Mouse (Mus musculus): ENCODE measurements at regions not wholly inside any gene's neighbourhood (a gene's known extent, or its start where the extent isn't known, plus 50 kb on each side); places are given as distances from the start of the nearest gene placed in this dataset.
A peak's percentile ranks its signal among the peaks of the same experiment; 100 is the strongest.

DNA sequence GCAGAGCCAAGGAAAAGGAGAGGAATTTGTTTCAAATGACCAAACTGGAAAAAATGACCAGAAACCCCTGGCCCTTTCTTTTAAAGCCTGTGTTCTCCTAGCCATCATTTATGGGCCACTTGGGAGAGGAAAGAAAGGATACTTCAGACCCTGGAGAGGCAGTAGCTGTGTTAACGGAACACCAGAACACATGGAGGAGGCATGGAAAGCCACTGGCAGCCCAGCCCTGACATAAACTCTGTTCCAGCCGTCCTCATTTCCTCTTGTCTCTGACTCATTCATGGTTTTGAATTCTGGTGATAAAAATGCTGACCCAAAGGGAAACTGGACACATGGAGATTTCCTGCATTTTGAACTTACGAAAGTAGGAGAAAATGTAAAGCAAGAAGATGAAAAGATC is 295.9 kb downstream of the Fat4 start:
- no peak overlapping the region for H3K4me3 ChIP-seq
- DNase-seq (ENCODE audit: extremely low spot score in 1 of 2, low spot score in 2 of 2) = no peak
- TF ChIP-seq CTCF (IDR thresholded peaks at IDR 0.05) = no peak
- intact Hi-C loops (cut with DNase I) = no loop called here
- no peak overlapping the region for H3K27ac ChIP-seq

DNA sequence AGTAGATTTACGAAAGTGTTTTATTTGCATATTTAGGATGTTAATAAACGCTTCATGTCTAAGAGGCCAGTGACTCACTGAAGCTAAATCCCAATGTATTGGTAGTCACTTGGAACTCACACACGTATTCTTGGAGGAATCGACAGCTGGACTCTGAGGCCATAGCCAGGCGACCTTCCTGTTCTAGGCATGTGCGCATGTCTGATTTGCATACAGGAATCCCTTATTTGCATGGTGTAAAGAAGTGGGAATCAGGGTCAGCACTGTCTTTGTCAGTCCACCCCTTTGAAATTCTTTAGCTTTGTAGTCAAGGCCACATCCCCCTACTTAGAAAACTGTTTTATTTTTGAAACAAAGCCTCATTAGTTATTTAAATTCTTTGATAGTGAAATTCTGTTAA is 308.4 kb downstream of the Fat4 start:
- no peak for DNase-seq (ENCODE audit: extremely low spot score in 1 of 2, low spot score in 2 of 2)
- no peak for TF ChIP-seq CTCF (IDR thresholded peaks at IDR 0.05)
- intact Hi-C loops (cut with DNase I) = no loop called here

DNA sequence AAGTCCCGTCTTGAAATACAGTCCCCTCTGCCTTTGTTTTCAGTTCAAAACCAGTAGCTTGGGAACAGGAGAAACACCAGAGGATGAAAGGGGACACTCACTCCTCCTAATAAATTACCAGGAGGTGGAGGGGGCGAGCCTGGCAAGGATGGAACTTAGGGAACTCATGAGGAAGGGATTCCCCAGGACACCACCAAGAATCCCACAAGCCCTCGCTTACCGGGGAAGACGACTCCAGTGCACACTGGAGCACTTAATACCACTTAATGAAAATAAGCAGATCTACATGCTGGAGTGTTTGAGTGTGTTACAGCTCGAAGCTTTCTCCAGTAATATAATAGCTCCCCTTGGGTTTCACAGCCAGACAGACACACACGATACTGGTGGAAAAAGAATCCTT is 315.9 kb downstream of the Fat4 start:
- intact Hi-C loops (cut with DNase I) = no loop called here
- no peak for TF ChIP-seq CTCF (IDR thresholded peaks at IDR 0.05)
- DNase-seq (ENCODE audit: extremely low spot score in 1 of 2, low spot score in 2 of 2) = no peak
- H3K27ac ChIP-seq = no peak overlapping the region
- H3K4me3 ChIP-seq = no peak overlapping the region

More for the DNA sequence above, 308.4 kb downstream of the Fat4 start:
- Histone ChIP-seq H3K4me3 (no peak overlapping the region), H3K27ac (no peak overlapping the region)

DNA sequence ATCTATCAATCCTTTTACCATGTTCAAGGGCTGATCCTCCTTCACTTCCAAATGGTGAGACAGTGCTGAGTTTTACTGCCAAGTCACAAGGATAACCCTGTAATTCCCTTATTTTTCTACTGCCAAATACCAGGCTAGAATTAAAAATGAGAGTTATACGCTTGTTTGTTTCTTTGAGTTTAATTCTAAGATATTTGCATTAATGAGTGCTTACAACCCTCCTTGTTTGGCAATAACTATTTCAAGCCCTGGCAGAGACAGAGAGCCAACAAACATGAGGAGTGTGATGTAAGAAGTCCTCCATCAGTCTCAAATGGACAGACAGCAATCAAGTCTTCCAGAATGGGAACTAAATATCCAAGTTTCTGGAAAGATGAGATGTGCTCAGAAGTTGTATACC is 321.9 kb downstream of the Fat4 start:
- H3K4me3 ChIP-seq = no peak overlapping the region
- no peak for TF ChIP-seq CTCF (IDR thresholded peaks at IDR 0.05)
- DNase-seq (ENCODE audit: extremely low spot score in 1 of 2, low spot score in 2 of 2) = no peak
- no peak overlapping the region for H3K27ac ChIP-seq
- intact Hi-C loops (cut with DNase I) = loop anchor here (2.0 to 5.0 kb wide), 2 partner anchors 126 to 320 kb away; no protein-coding TSS in a partner anchor

DNA sequence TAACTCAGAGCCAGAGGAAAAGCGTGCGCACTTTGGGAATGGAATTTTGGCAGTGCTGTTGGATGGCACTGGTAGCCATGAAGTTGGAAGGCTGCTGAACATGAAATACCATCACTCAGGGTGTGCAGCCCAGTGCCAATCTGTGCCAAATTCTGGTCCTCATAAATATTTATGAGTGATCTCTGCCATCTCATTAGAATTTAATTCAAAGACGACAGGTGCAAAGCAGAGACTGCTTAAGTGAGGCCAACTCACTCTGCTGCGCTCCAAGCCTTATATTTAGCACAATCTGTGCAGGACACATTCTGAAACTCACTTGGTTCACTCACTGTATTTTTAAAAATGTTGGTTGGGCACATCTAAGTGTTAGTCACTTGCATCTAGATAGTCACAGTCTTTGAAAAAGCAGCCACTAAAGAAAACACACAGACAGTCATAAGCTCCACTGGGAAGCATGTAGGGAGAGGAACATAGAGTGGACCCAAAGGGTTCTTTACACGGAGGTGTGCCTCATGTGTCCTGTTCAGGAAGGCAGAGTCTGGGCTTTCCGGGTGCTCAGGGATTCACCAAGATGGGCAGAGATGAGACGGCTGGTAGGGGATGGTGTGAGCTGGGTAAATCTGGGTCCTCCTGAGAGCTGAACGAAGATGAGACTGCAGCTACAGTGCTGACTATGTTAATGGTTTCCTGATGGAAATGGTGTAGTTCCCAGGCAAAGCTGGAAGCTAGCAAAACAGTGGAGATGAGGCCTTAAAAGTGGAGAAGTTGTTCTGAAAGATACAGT is 322.8 kb downstream of the Fat4 start:
- intact Hi-C loops (cut with DNase I) = loop anchor here (2.0 to 5.0 kb wide), 3 partner anchors 127 to 321 kb away; no protein-coding TSS in a partner anchor
- peak in 1 of 2 experiments; percentile 9 for DNase-seq (ENCODE audit: extremely low spot score in 1 of 2, low spot score in 2 of 2)
- H3K4me3 ChIP-seq = no peak overlapping the region
- no peak for TF ChIP-seq CTCF (IDR thresholded peaks at IDR 0.05)
- no peak overlapping the region for H3K27ac ChIP-seq

DNA sequence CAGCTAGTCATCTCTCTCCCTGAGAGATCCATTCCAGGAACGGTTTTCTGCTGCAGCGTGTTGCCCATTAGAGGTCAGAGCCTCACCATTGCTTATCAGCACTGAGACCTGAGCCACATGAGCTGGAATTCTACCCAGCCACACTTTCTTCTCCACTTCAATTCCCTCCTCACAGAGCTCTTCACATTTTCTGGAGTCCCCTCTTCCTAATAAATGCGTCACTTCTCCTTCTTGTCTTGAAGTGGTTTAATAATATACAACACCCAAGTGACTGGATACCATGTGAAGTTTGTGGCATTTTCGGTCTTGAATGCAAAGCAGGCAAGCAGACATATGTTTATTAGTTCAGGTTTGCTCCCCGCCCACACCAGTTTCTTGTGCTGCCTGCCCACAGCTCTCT is 324.9 kb downstream of the Fat4 start:
- DNase-seq (ENCODE audit: extremely low spot score in 1 of 2, low spot score in 2 of 2) = no peak
- Histone ChIP-seq H3K4me3 (no peak overlapping the region), H3K27ac (no peak overlapping the region)
- TF ChIP-seq CTCF (IDR thresholded peaks at IDR 0.05) = no peak
- intact Hi-C loops (cut with DNase I) = loop anchor here (5.0 kb wide), 1 partner anchor 224 kb away; no protein-coding TSS in a partner anchor

DNA sequence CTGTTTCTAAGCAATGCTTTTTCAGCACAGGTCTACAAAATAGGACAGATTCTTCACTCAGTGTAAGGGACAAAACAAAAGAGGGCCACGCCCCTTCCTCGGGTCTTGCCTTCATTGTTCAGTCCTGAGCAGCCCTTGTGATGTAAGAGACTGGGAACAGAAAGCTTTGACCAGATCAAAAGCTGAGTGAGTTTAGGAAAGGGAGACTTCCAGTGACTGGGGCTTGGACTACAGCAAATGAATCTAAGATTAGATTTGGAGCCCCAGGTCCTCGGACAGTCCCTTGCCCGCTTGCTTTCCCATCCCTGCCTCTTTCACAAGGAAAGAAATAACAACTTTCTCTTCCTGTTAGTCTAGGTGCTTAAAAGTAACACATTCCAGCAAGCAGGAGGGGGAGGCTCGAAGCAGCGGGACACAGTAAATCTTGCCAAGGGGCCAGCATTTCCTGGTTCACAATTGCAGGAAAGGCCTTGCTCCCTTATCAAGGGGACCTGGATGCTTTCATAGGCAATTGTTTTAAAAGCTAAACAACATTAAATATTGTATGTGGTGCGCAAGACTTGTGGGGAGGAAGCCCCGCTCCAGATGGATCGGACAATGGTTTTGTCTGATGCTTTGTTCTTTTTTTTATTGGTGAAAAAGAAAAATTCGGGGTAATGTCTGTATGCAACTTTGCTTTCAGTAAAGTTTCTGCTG is 333.4 kb downstream of the Fat4 start:
- TF ChIP-seq CTCF (IDR thresholded peaks at IDR 0.05) = no peak
- no peak for DNase-seq (ENCODE audit: extremely low spot score in 1 of 2, low spot score in 2 of 2)
- Histone ChIP-seq H3K27ac (peak overlapping the region; percentile 61; the same call in 1 of the 2 replicates), H3K4me3 (no peak overlapping the region)
- intact Hi-C loops (cut with DNase I) = loop anchor here (5.0 kb wide), 1 partner anchor 333 kb away; the partner anchor contains the start of gene Fat4

DNA sequence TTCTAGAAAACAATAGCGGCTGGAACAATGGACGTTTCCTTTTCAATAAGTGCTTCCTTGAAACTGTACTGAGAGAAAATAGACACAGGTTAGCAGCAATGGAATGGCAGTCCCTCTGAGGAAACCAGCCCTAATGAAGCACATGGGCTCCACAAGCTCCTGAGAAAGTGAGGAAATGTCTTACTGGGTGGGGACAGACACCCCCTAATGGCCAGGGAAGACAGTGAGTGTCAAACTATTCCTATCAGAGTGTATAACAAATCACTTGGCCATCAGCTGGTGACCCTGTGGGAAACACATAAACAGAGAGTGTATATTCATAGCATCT is 333.9 kb downstream of the Fat4 start:
- intact Hi-C loops (cut with DNase I) = loop anchor here (5.0 kb wide), 1 partner anchor 333 kb away; the partner anchor contains the start of gene Fat4
- TF ChIP-seq CTCF (IDR thresholded peaks at IDR 0.05) = peak; percentile 38
- DNase-seq (ENCODE audit: extremely low spot score in 1 of 2, low spot score in 2 of 2) = no peak
- H3K27ac ChIP-seq = no peak overlapping the region; the same call in 1 of the 2 replicates
- H3K4me3 ChIP-seq = no peak overlapping the region

DNA sequence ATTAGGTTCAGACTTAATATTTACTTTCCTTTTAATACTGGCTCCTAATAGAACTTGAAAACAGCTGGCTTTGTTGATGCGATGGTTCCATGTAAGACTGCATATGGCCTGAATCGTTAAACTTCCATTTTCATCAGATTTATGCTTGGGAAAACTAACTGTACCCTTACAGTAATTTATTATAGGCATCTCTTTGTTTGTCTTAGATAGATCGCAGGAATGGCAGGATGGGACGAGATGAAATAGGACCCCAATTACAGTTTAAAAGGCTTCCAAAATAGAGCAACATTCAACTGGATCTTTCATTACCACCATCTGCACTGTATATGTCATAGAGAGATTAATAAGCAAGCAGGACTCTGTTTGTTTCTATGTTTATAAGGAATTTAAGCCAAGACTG is 335.3 kb downstream of the Fat4 start:
- TF ChIP-seq CTCF (IDR thresholded peaks at IDR 0.05) = no peak
- no peak overlapping the region for H3K27ac ChIP-seq
- intact Hi-C loops (cut with DNase I) = loop anchor here (5.0 kb wide), 1 partner anchor 335 kb away; the partner anchor contains the start of gene Fat4
- H3K4me3 ChIP-seq = no peak overlapping the region
- DNase-seq (ENCODE audit: extremely low spot score in 1 of 2, low spot score in 2 of 2) = no peak

DNA sequence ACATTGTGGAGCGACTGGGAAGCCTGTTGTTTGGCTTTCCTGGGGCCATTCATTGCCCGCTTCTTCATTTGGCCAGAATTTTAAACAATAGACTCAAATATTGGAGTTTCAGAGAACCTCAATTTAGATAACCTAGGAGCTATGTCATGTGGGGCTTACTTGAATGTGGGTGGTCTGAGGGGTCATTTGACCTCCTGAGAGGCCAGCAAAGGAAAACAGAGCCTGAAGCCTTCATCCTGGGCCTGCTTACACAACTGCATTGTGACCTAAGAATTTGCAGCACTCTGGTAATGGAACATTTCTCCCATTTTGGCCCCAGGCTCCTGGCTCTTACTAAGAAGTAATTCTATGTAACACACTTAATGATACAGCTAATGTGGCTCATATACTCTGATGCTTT is 348.2 kb downstream of the Fat4 start:
- intact Hi-C loops (cut with DNase I) = no loop called here
- no peak for TF ChIP-seq CTCF (IDR thresholded peaks at IDR 0.05)
- Histone ChIP-seq H3K27ac (no peak overlapping the region), H3K4me3 (no peak overlapping the region)
- no peak for DNase-seq (ENCODE audit: extremely low spot score in 1 of 2, low spot score in 2 of 2)

DNA sequence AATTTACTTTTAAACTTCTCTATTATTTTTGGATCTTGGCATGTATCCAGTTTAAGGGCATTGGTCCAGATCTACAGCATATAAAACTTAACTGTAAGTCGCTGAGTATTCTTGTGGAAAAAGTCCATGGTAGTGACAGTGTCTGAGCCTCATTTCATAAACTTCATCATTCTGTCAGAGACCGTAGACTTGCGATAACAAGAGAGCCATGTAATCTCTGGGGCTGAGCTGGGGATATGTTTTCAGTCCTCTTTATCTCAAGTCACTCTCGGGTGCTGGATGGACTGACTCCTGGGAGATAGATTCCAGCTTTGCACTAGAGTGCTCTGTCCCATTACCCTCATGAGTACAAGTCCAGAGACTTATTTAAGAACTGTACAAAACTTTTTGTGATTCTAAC is 362.0 kb downstream of the Fat4 start:
- intact Hi-C loops (cut with DNase I) = no loop called here
- Histone ChIP-seq H3K4me3 (no peak overlapping the region), H3K27ac (no peak overlapping the region)
- no peak for TF ChIP-seq CTCF (IDR thresholded peaks at IDR 0.05)
- DNase-seq (ENCODE audit: extremely low spot score in 1 of 2, low spot score in 2 of 2) = no peak

DNA sequence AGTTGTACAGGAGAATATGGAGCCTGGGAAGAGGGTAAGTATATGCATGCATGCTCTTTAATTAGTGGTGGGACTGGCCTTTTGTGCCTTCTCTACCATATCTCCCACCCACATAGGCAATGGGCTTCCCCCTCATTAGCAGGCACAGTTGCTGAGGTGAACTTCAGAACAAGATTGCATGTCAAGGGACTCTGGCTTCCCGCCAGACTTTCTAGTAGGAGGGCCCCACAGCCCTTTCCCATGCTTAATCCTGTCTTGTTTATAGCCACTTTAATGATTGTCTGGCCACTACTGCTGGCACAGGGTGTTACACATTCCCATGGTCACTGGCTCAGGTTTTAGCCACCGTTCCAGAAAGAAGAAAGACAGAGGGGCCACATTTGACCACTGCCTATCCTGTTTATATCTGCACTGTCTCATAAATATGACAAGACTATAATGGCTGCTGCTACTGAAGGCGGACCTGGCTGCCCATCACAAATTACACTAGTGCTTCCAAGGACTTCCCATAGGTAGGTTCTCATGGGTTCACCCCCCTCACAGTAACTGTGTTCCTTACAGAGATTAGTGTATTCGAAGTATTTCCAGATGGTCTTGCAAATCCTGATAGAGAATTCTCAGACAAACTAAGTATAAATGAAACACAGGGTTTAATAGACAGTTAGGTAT is 362.6 kb downstream of the Fat4 start:
- no peak for DNase-seq (ENCODE audit: extremely low spot score in 1 of 2, low spot score in 2 of 2)
- no peak overlapping the region for H3K27ac ChIP-seq
- TF ChIP-seq CTCF (IDR thresholded peaks at IDR 0.05) = no peak
- intact Hi-C loops (cut with DNase I) = no loop called here
- H3K4me3 ChIP-seq = no peak overlapping the region

Measured in left cerebral cortex, adult 2 months (tissue).